Mouse (Mus musculus): ENCODE data around the gene Fkbp6. TPM values are rescaled to one million over a fixed set of nuclear protein-coding genes. Genes with fewer than 3 reads are reported as not detected.

Gene Fkbp6
- polyA plus RNA-seq, 1 experiment from 2014 or later: 0.22 TPM

- Histone ChIP-seq H3K9me3 (no peaks in the 10 kb centered on the region), H3K4me1 (peaks cover 16% of the 10 kb centered on the region; the same call in 1 of the 2 replicates)
- 91% methylated on average over 3 of the region's 3 CpGs for WGBS
Observed at GRCm38 (mm10) chr5:135242608-135243007, 107.2 kb downstream of the Fkbp6 start.

DNA sequence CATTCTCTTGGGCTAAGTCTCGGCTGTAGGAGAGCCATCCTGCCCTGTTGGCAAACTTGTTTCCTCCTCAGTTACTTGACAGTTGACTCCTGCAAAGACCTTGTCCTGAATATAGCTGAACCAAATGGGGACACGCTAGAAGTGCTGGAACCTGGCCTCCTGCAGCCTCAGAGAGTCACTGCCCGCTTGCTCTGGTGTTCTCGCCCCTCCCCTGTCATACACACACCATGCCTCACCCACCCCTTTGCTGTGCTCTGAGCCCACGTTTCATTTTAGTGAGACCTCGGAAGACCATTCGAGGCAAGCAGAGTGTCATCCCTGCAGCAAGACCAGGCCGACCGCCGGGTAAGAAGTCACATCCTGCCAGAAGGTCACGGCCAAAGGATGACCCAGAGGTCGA, 107.7 kb downstream of the Fkbp6 start:
- no peaks in the 10 kb centered on the region for H3K9me3 ChIP-seq
- no peak overlapping the region for H3K27ac ChIP-seq
- H3K4me1 ChIP-seq: peaks cover 12% of the 10 kb centered on the region; the same call in 1 of the 2 replicates
- H3K27me3 ChIP-seq (ENCODE audit: poor library complexity, severe bottlenecking): no peaks in the 10 kb centered on the region
- WGBS: 83% methylated on average over 12 of the region's 12 CpGs
- H3K36me3 ChIP-seq (replicated peaks): peaks cover 100% of the 10 kb centered on the region
- DNase-seq (ENCODE audit: extremely low spot score, low spot score): no peak
- no peak overlapping the region for H3K4me3 ChIP-seq

More at GRCm38 (mm10) chr5:135242608-135243007, 107.2 kb downstream of the Fkbp6 start:
- H3K27me3 ChIP-seq (ENCODE audit: poor library complexity, severe bottlenecking): no peaks in the 10 kb centered on the region
- no peak overlapping the region for H3K27ac ChIP-seq
- H3K36me3 ChIP-seq (replicated peaks): peaks cover 99% of the 10 kb centered on the region
- no peak overlapping the region for H3K4me3 ChIP-seq
- no peak for DNase-seq (ENCODE audit: extremely low spot score, low spot score)

Small RNAs within 50 kb of the gene (microRNA-seq; reads per million reads assigned to microRNA genes)
- gene Mir7033: 2.4 reads per million

Other genes starting within 250 kb of the Fkbp6 start
- gene Tbl2, start 200.4 kb downstream of the Fkbp6 start, polyA plus RNA-seq (2016; fragmentation: Nextera tagmentation; extraction: Ambion mirVana): 23.8 and 25.0 TPM in 2 replicates
- 43.3 and 44.4 TPM in 2 replicates for gene Bcl7b, start 181.8 kb downstream of the Fkbp6 start, polyA plus RNA-seq (2016; fragmentation: Nextera tagmentation; extraction: Ambion mirVana)
- gene Baz1b, start 162.8 kb downstream of the Fkbp6 start, polyA plus RNA-seq (2016; fragmentation: Nextera tagmentation; extraction: Ambion mirVana): 58.0 and 59.1 TPM in 2 replicates
- gene Fzd9, start 98.8 kb downstream of the Fkbp6 start, polyA plus RNA-seq (2016; fragmentation: Nextera tagmentation; extraction: Ambion mirVana): 13.6 and 14.1 TPM in 2 replicates
- gene Trim50, start 3.3 kb upstream of the Fkbp6 start, polyA plus RNA-seq (2016; fragmentation: Nextera tagmentation; extraction: Ambion mirVana): not detected in 2 replicates
- 49.7 and 51.2 TPM in 2 replicates for gene Nsun5, start 19.9 kb upstream of the Fkbp6 start, polyA plus RNA-seq (2016; fragmentation: Nextera tagmentation; extraction: Ambion mirVana)
- gene Pom121, start 44.5 kb upstream of the Fkbp6 start, polyA plus RNA-seq (2016; fragmentation: Nextera tagmentation; extraction: Ambion mirVana): 19.5 and 20.4 TPM in 2 replicates
- gene Hip1, start 195.1 kb upstream of the Fkbp6 start, polyA plus RNA-seq (2016; fragmentation: Nextera tagmentation; extraction: Ambion mirVana): 66.6 and 72.1 TPM in 2 replicates
- gene Ccl26, start 213.5 kb upstream of the Fkbp6 start, polyA plus RNA-seq (2016; fragmentation: Nextera tagmentation; extraction: Ambion mirVana): not detected in 2 replicates
- 0.42 and 0.90 TPM in 2 replicates for gene Ccl24, start 223.0 kb upstream of the Fkbp6 start, polyA plus RNA-seq (2016; fragmentation: Nextera tagmentation; extraction: Ambion mirVana)